Mouse (Mus musculus): ENCODE results near the gene Fmo5.

DNA sequence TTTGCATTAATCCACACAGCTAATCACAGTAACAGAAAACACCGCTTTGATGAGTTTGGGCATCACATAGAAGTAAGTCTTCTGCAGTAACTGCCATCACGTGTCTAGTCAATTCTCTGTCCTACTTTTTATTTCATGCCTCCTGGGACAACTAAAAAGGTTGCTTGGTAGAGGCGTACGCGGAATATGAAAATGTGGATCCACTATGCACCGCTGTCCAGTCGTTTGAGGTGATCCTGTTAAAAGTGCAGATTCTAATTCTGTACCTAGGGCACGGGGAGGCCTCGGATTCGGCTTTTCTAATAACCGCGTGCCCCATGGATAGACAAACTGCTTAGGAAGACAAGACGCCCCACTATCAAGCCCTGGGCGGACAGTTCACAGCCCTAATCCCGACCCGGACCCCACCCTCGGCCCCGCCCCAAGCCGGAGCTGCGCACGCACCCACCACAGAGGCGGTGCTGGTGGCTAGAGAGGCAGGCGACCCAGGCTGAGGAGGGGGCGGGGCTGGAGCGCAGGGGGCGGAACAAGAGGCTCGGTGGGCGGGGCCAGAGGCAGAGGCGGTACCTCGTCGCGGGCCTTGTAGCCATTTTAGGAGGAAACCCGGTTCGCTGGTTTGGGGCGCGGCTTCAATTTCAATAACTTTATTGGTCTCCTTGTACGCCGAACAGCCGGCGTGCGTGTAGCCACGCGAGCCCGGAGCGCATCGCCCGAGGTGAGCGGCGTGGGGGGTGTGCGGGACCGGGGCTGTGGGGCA is 29.2 kb downstream of the Fmo5 start, which contains the start of gene Prkab2:
- TF ChIP-seq CTCF (IDR thresholded peaks at IDR 0.05; ENCODE audit: insufficient read depth, low read length) (no peak), POLR2A (IDR thresholded peaks at IDR 0.05; ENCODE audit: borderline replicate concordance, extremely low read depth, low read depth, low read length) (peak; percentile 75; the same call in 1 of the 2 replicates)

Measured in lung, adult 2 months (tissue).